Mouse (Mus musculus) embryonic fibroblast, embryonic 13.5 days (primary cell): ENCODE results near the gene Phxr2. TPM values are rescaled to one million over a fixed set of nuclear protein-coding genes. Genes with fewer than 3 reads are reported as not detected.

Experiments
- H3K27ac ChIP-seq: 2 replicates; pipeline ENCODE4 v1.5.1; 2012; ENCODE audit warnings: low read length, control low read depth, inconsistent platforms; ENCODE audit not compliant: insufficient read depth
- H3K4me1 ChIP-seq: 2 replicates; pipeline ENCODE4 v1.6.1; 2011; ENCODE audit warnings: low read length; ENCODE audit not compliant: control insufficient read depth, insufficient read depth
- H3K4me3 ChIP-seq: 2 replicates; pipeline ENCODE4 v1.5.1; 2011; ENCODE audit warnings: mild to moderate bottlenecking, control low read depth, low read length; ENCODE audit not compliant: insufficient read depth
- CTCF ChIP-seq: IDR thresholded peaks from 2 replicates; pipeline ENCODE4 v1.5.1; 2011; ENCODE audit warnings: mild to moderate bottlenecking, control low read depth, low read length, moderate library complexity, borderline replicate concordance; ENCODE audit not compliant: insufficient read depth
- POLR2A ChIP-seq: IDR thresholded peaks from 2 replicates; pipeline ENCODE4 v1.6.1; 2011; ENCODE audit warnings: low read depth, mild to moderate bottlenecking, control low read depth, low read length, moderate library complexity
- polyA plus RNA-seq: library from polyadenylated mRNA; stranded (reverse); fragments of >200 nt; gene quantifications from 2 replicates; pipeline ENCODE4 v1.2.4, GENCODE M21; 2011; ENCODE audit warnings: low read depth; ENCODE audit not compliant: missing spikeins, insufficient read length

The Phxr2 gene
- polyA plus RNA-seq, 1 experiment = not detected

- Histone ChIP-seq H3K27ac (no peak overlapping the region), H3K4me1 (no peaks in the 10 kb centered on the region), H3K4me3 (no peak overlapping the region)
- TF ChIP-seq CTCF = no peak
- TF ChIP-seq POLR2A = no peak
These were observed 31.0 kb downstream of the Phxr2 start for GRCm38 (mm10) chr10:99095114-99095513.

- Histone ChIP-seq H3K4me3 (no peak overlapping the region), H3K27ac (no peak overlapping the region), H3K4me1 (no peaks in the 10 kb centered on the region)
- TF ChIP-seq CTCF (no peak), POLR2A (no peak)
These were observed 32.8 kb downstream of the Phxr2 start for GRCm38 (mm10) chr10:99093364-99093763.

GRCm38 (mm10) chr10:99089906-99090305 is 36.2 kb downstream of the Phxr2 start:
- TF ChIP-seq CTCF = no peak
- TF ChIP-seq POLR2A = no peak
- Histone ChIP-seq H3K4me3 (no peak overlapping the region), H3K27ac (no peak overlapping the region)

GRCm38 (mm10) chr10:99086029-99086428 is 40.1 kb downstream of the Phxr2 start:
- Histone ChIP-seq H3K27ac (no peak overlapping the region), H3K4me3 (no peak overlapping the region), H3K4me1 (peaks cover 6% of the 10 kb centered on the region)
- TF ChIP-seq CTCF = no peak
- no peak for TF ChIP-seq POLR2A

More at GRCm38 (mm10) chr10:99089906-99090305, 36.2 kb downstream of the Phxr2 start:
- H3K4me1 ChIP-seq = no peaks in the 10 kb centered on the region

GRCm38 (mm10) chr10:99085240-99085587 is 40.9 kb downstream of the Phxr2 start:
- Histone ChIP-seq H3K4me3 (no peak overlapping the region), H3K27ac (no peak overlapping the region), H3K4me1 (peaks cover 6% of the 10 kb centered on the region)
- TF ChIP-seq POLR2A (no peak), CTCF (no peak)

- peaks cover 6% of the 10 kb centered on the region for H3K4me1 ChIP-seq
- peak overlapping the region; percentile 72 for H3K27ac ChIP-seq
These were observed 41.5 kb downstream of the Phxr2 start for GRCm38 (mm10) chr10:99084397-99085239.

GRCm38 (mm10) chr10:99083431-99084003 is 42.6 kb downstream of the Phxr2 start:
- H3K4me1 ChIP-seq = peaks cover 6% of the 10 kb centered on the region
- no peak overlapping the region for H3K4me3 ChIP-seq
- no peak for TF ChIP-seq POLR2A
- no peak for TF ChIP-seq CTCF
- H3K27ac ChIP-seq = peak overlapping the region; percentile 72

More at GRCm38 (mm10) chr10:99084397-99085239, 41.5 kb downstream of the Phxr2 start:
- no peak overlapping the region for H3K4me3 ChIP-seq
- no peak for TF ChIP-seq POLR2A
- TF ChIP-seq CTCF = peak; percentile 63; the same call in 1 of the 2 replicates

GRCm38 (mm10) chr10:99081569-99081990 is 44.5 kb downstream of the Phxr2 start:
- H3K27ac ChIP-seq = no peak overlapping the region
- no peak overlapping the region for H3K4me3 ChIP-seq
- TF ChIP-seq POLR2A (no peak), CTCF (no peak)
- peaks cover 6% of the 10 kb centered on the region for H3K4me1 ChIP-seq

GRCm38 (mm10) chr10:99078621-99079020 is 47.5 kb downstream of the Phxr2 start:
- no peak overlapping the region for H3K27ac ChIP-seq
- peaks cover 3% of the 10 kb centered on the region; the same call in 1 of the 2 replicates for H3K4me1 ChIP-seq
- TF ChIP-seq POLR2A (no peak), CTCF (no peak)

GRCm38 (mm10) chr10:99076113-99076895 is 49.8 kb downstream of the Phxr2 start:
- Histone ChIP-seq H3K27ac (no peak overlapping the region), H3K4me1 (no peaks in the 10 kb centered on the region), H3K4me3 (no peak overlapping the region)
- TF ChIP-seq CTCF (no peak), POLR2A (no peak)

More at GRCm38 (mm10) chr10:99078621-99079020, 47.5 kb downstream of the Phxr2 start:
- H3K4me3 ChIP-seq = no peak overlapping the region

Other genes with a start within 250 kb of the Phxr2 start
- 93.0 and 99.5 TPM in 2 replicates for gene Atp2b1, start 211.9 kb downstream of the Phxr2 start, polyA plus RNA-seq
- gene Poc1b, start 19.3 kb downstream of the Phxr2 start, polyA plus RNA-seq = 12.5 and 21.9 TPM in 2 replicates
- gene Galnt4, start 18.2 kb downstream of the Phxr2 start, polyA plus RNA-seq = 12.8 and 15.5 TPM in 2 replicates
- gene Dusp6, start 136.9 kb upstream of the Phxr2 start, polyA plus RNA-seq = 23.2 and 41.3 TPM in 2 replicates